Mouse (Mus musculus): ENCODE measurements around the gene Adam22.
A peak's percentile ranks its signal among the peaks of the same experiment; 100 is the strongest.
"Not testable (repeated sequence)": the region's sequence is repeated elsewhere in the genome, so short reads cannot be mapped to it uniquely, and the experiment has no call there.

The Adam22 gene

GRCm38 (mm10) chr5:8056141-8057017 is 311.6 kb downstream of the Adam22 start:
- DNase-seq (ENCODE audit: low spot score), result peak; percentile 88

- peak; percentile 30 for DNase-seq (ENCODE audit: low spot score)
These were observed 312.2 kb downstream of the Adam22 start for GRCm38 (mm10) chr5:8055721-8056129.

- DNase-seq (ENCODE audit: low spot score), result no peak
These were observed 314.1 kb downstream of the Adam22 start for GRCm38 (mm10) chr5:8053827-8054226.

GRCm38 (mm10) chr5:8045855-8046254 is 322.1 kb downstream of the Adam22 start, which contains the start of gene Sri:
Gene Sri, plus strand, starts transcription at chr5:8046078.
- DNase-seq (ENCODE audit: low spot score), result no peak

GRCm38 (mm10) chr5:8034596-8034995 is 333.4 kb downstream of the Adam22 start:
- not testable (repeated sequence) for DNase-seq (ENCODE audit: low spot score)
